Mouse (Mus musculus) neutrophil, adult 83 days (primary cell): Measurements from ENCODE around the gene AC129217.1. TPM values are rescaled to one million over a fixed set of nuclear protein-coding genes. Genes with fewer than 3 reads are reported as not detected.

ENCODE experiments used
- total RNA-seq, 2 experiments: library from RNA; stranded (reverse); gene quantifications; one replicate each; pipeline ENCODE4 v1.2.4; 2023

Gene AC129217.1
- 10 to 100 TPM in 1 of 2 experiments, 1 to 10 TPM in 1; 3.1 to 11.6 TPM for total RNA-seq

GRCm38 (mm10) chr19:8829660-8830059 is at the start of gene AC129217.1:
TSS of gene AC129217.1 (plus strand) at chr19:8829773.

GRCm38 (mm10) chr19:8786008-8786781 is 43.4 kb upstream of the AC129217.1 start, which contains the start of gene Taf6l:
TSS of gene Taf6l (minus strand) at chr19:8786417.

GRCm38 (mm10) chr19:8798264-8798946 is 31.2 kb upstream of the AC129217.1 start, which contains the start of gene Polr2g:
TSS of gene Polr2g (minus strand) at chr19:8798577.

GRCm38 (mm10) chr19:8802130-8802821 is 27.3 kb upstream of the AC129217.1 start, which contains the start of gene Zbtb3:
TSS of gene Zbtb3 (plus strand) at chr19:8802555.

GRCm38 (mm10) chr19:8818801-8819595 is 10.6 kb upstream of the AC129217.1 start, which contains the start of gene Ttc9c:
TSS of gene Ttc9c (minus strand) at chr19:8819333.

GRCm38 (mm10) chr19:8819596-8820423 is 9.8 kb upstream of the AC129217.1 start, which contains the start of gene Hnrnpul2:
TSS of gene Hnrnpul2 (plus strand) at chr19:8820010.

GRCm38 (mm10) chr19:8837251-8837791 is 7.7 kb downstream of the AC129217.1 start, which contains the start of gene Bscl2:
TSS of gene Bscl2 (plus strand) at chr19:8837467.

GRCm38 (mm10) chr19:8839103-8839907 is 9.7 kb downstream of the AC129217.1 start, which contains the start of gene Gng3:
TSS of gene Gng3 (minus strand) at chr19:8839194.

GRCm38 (mm10) chr19:8850402-8850901 is 20.9 kb downstream of the AC129217.1 start, which contains the start of gene Lrrn4cl:
TSS of gene Lrrn4cl (plus strand) at chr19:8850768.

GRCm38 (mm10) chr19:8871267-8872186 is 42.0 kb downstream of the AC129217.1 start, which contains the start of gene Ubxn1:
TSS of gene Ubxn1 (plus strand) at chr19:8871496.

GRCm38 (mm10) chr19:8880311-8881033 is 50.9 kb downstream of the AC129217.1 start, which contains the start of gene Uqcc3:
TSS of gene Uqcc3 (minus strand) at chr19:8880923.

GRCm38 (mm10) chr19:8883616-8884015 is 54.0 kb downstream of the AC129217.1 start, which contains the start of the genes Lbhd1 and Gm49403:
TSS of gene Lbhd1 (plus strand) at chr19:8883732.
TSS of gene Gm49403 (plus strand) at chr19:8883930.

GRCm38 (mm10) chr19:8888511-8889385 is 59.2 kb downstream of the AC129217.1 start, which contains the start of the genes 1810009A15Rik and Gm49416:
TSS of gene 1810009A15Rik (plus strand) at chr19:8888853.
TSS of gene Gm49416 (plus strand) at chr19:8888926.

